Mouse (Mus musculus): Measurements from ENCODE around the gene Igf1r. TPM values are rescaled to one million over a fixed set of nuclear protein-coding genes. Genes with fewer than 3 reads are reported as not detected.

Gene Igf1r
- polyA plus RNA-seq, 1 experiment from 2014 or later = 9.6 TPM

- peaks cover 38% of the 10 kb centered on the region for H3K36me3 ChIP-seq
- 42% methylated on average over 13 of the region's 13 CpGs for WGBS (ENCODE audit: insufficient replicate concordance)
- H3K9ac ChIP-seq = peak overlapping the region; percentile 41
- ATAC-seq = peak; percentile 91
- H3K4me1 ChIP-seq = peaks cover 72% of the 10 kb centered on the region
- peaks cover 9% of the 10 kb centered on the region for H3K9me3 ChIP-seq (replicated peaks)
- 0 out of 2 replicates have a peak overlapping the region, but pooled peaks have one; percentile 1 for H3K4me3 ChIP-seq
- H3K27me3 ChIP-seq (replicated peaks) = no peaks in the 10 kb centered on the region
- H3K4me2 ChIP-seq = peak overlapping the region; percentile 59
- peak overlapping the region; percentile 91 for H3K27ac ChIP-seq
Observed at GRCm38 (mm10) chr7:68011385-68012122, 58.9 kb downstream of the Igf1r start.

GRCm38 (mm10) chr7:68012123-68012474, 59.5 kb downstream of the Igf1r start:
- Histone ChIP-seq H3K9me3 (replicated peaks) (peaks cover 9% of the 10 kb centered on the region), H3K4me3 (no peak overlapping the region), H3K9ac (peak overlapping the region; percentile 41), H3K27me3 (replicated peaks) (no peaks in the 10 kb centered on the region), H3K4me2 (peak overlapping the region; percentile 59), H3K4me1 (peaks cover 77% of the 10 kb centered on the region), H3K27ac (peak overlapping the region; percentile 91), H3K36me3 (peaks cover 38% of the 10 kb centered on the region)
- WGBS (ENCODE audit: insufficient replicate concordance) = 33% methylated on average over 6 of the region's 6 CpGs
- no peak for ATAC-seq

- Histone ChIP-seq H3K4me3 (no peak overlapping the region), H3K9me3 (replicated peaks) (peaks cover 9% of the 10 kb centered on the region), H3K27me3 (replicated peaks) (no peaks in the 10 kb centered on the region), H3K36me3 (peaks cover 16% of the 10 kb centered on the region), H3K4me2 (no peak overlapping the region), H3K4me1 (peaks cover 75% of the 10 kb centered on the region), H3K9ac (no peak overlapping the region), H3K27ac (no peak overlapping the region)
- ATAC-seq = no peak
- WGBS (ENCODE audit: insufficient replicate concordance) = 95% methylated on average over 3 of the region's 3 CpGs
Observed at GRCm38 (mm10) chr7:68014495-68014894, 61.9 kb downstream of the Igf1r start.

GRCm38 (mm10) chr7:68015404-68015803, 62.8 kb downstream of the Igf1r start:
- Histone ChIP-seq H3K9me3 (replicated peaks) (peaks cover 9% of the 10 kb centered on the region), H3K27me3 (replicated peaks) (no peaks in the 10 kb centered on the region), H3K4me2 (no peak overlapping the region), H3K4me3 (no peak overlapping the region), H3K36me3 (peaks cover 18% of the 10 kb centered on the region), H3K9ac (no peak overlapping the region), H3K27ac (no peak overlapping the region), H3K4me1 (peaks cover 68% of the 10 kb centered on the region)
- 89% methylated on average over 3 of the region's 3 CpGs for WGBS (ENCODE audit: insufficient replicate concordance)
- ATAC-seq = no peak

GRCm38 (mm10) chr7:68018038-68018437, 65.4 kb downstream of the Igf1r start:
- Histone ChIP-seq H3K27me3 (replicated peaks) (no peaks in the 10 kb centered on the region), H3K4me1 (peaks cover 61% of the 10 kb centered on the region), H3K4me3 (no peak overlapping the region), H3K9me3 (replicated peaks) (peaks cover 9% of the 10 kb centered on the region), H3K4me2 (peak overlapping the region; percentile 12; the same call in 1 of the 2 replicates), H3K36me3 (peaks cover 18% of the 10 kb centered on the region), H3K27ac (no peak overlapping the region), H3K9ac (no peak overlapping the region; the same call in 1 of the 2 replicates)
- ATAC-seq = peak; percentile 65; the same call in 1 of the 2 replicates
- 8% methylated on average over 4 of the region's 4 CpGs for WGBS (ENCODE audit: insufficient replicate concordance)

GRCm38 (mm10) chr7:68020556-68020955, 67.9 kb downstream of the Igf1r start:
- peaks cover 7% of the 10 kb centered on the region for H3K9me3 ChIP-seq (replicated peaks)
- H3K27me3 ChIP-seq (replicated peaks) = no peaks in the 10 kb centered on the region
- no peak overlapping the region for H3K4me3 ChIP-seq
- no peak overlapping the region for H3K9ac ChIP-seq
- H3K4me1 ChIP-seq = peaks cover 59% of the 10 kb centered on the region
- H3K36me3 ChIP-seq = peaks cover 11% of the 10 kb centered on the region
- no peak for ATAC-seq
- no peak overlapping the region for H3K27ac ChIP-seq
- 72% methylated on average over 2 of the region's 2 CpGs for whole genome bisulfite sequencing (ENCODE audit: insufficient replicate concordance)
- H3K4me2 ChIP-seq = no peak overlapping the region

GRCm38 (mm10) chr7:68021741-68022140, 69.1 kb downstream of the Igf1r start:
- peaks cover 4% of the 10 kb centered on the region; the same call in 1 of the 2 replicates for H3K36me3 ChIP-seq
- no peak for ATAC-seq
- no peak overlapping the region for H3K27ac ChIP-seq
- WGBS (ENCODE audit: insufficient replicate concordance) = 61% methylated on average over 2 of the region's 2 CpGs
- no peaks in the 10 kb centered on the region for H3K9me3 ChIP-seq (replicated peaks)
- no peak overlapping the region for H3K4me3 ChIP-seq
- no peak overlapping the region for H3K4me2 ChIP-seq
- H3K27me3 ChIP-seq (replicated peaks) = no peaks in the 10 kb centered on the region
- H3K9ac ChIP-seq = no peak overlapping the region
- peaks cover 60% of the 10 kb centered on the region for H3K4me1 ChIP-seq

- Histone ChIP-seq H3K4me3 (no peak overlapping the region), H3K4me1 (peaks cover 60% of the 10 kb centered on the region), H3K36me3 (peaks cover 4% of the 10 kb centered on the region; the same call in 1 of the 2 replicates), H3K9ac (no peak overlapping the region), H3K4me2 (no peak overlapping the region), H3K27me3 (replicated peaks) (no peaks in the 10 kb centered on the region), H3K9me3 (replicated peaks) (no peaks in the 10 kb centered on the region), H3K27ac (no peak overlapping the region)
- ATAC-seq = no peak
- WGBS (ENCODE audit: insufficient replicate concordance) = 75% methylated on average over 6 of the region's 6 CpGs
Observed at GRCm38 (mm10) chr7:68022188-68022587, 69.6 kb downstream of the Igf1r start.

GRCm38 (mm10) chr7:68023882-68024281, 71.3 kb downstream of the Igf1r start:
- H3K27me3 ChIP-seq (replicated peaks) = no peaks in the 10 kb centered on the region
- no peak overlapping the region for H3K4me2 ChIP-seq
- H3K9ac ChIP-seq = no peak overlapping the region
- no peak overlapping the region for H3K27ac ChIP-seq
- no peak for ATAC-seq
- peaks cover 4% of the 10 kb centered on the region; the same call in 1 of the 2 replicates for H3K36me3 ChIP-seq
- no peak overlapping the region for H3K4me3 ChIP-seq
- no peaks in the 10 kb centered on the region for H3K9me3 ChIP-seq (replicated peaks)
- H3K4me1 ChIP-seq = peaks cover 60% of the 10 kb centered on the region
- 94% methylated on average over 4 of the region's 4 CpGs for WGBS (ENCODE audit: insufficient replicate concordance)

GRCm38 (mm10) chr7:68024625-68025024, 72.0 kb downstream of the Igf1r start:
- WGBS (ENCODE audit: insufficient replicate concordance) = 81% methylated on average over 4 of the region's 4 CpGs
- H3K4me1 ChIP-seq = peaks cover 66% of the 10 kb centered on the region

GRCm38 (mm10) chr7:68025396-68025795, 72.8 kb downstream of the Igf1r start:
- Histone ChIP-seq H3K9ac (no peak overlapping the region), H3K27ac (no peak overlapping the region), H3K36me3 (no peaks in the 10 kb centered on the region; the same call in 1 of the 2 replicates), H3K4me3 (no peak overlapping the region), H3K9me3 (replicated peaks) (no peaks in the 10 kb centered on the region), H3K27me3 (replicated peaks) (no peaks in the 10 kb centered on the region), H3K4me1 (peaks cover 68% of the 10 kb centered on the region), H3K4me2 (no peak overlapping the region)
- WGBS (ENCODE audit: insufficient replicate concordance) = 85% methylated on average over 3 of the region's 3 CpGs
- ATAC-seq = no peak

More at GRCm38 (mm10) chr7:68024625-68025024, 72.0 kb downstream of the Igf1r start:
- H3K4me2 ChIP-seq = no peak overlapping the region
- no peak overlapping the region for H3K4me3 ChIP-seq
- no peaks in the 10 kb centered on the region for H3K27me3 ChIP-seq (replicated peaks)
- H3K9ac ChIP-seq = no peak overlapping the region
- H3K36me3 ChIP-seq = peaks cover 1% of the 10 kb centered on the region; the same call in 1 of the 2 replicates
- H3K9me3 ChIP-seq (replicated peaks) = no peaks in the 10 kb centered on the region
- ATAC-seq = no peak
- H3K27ac ChIP-seq = no peak overlapping the region

- ATAC-seq = no peak
- 80% methylated on average over 9 of the region's 9 CpGs for WGBS (ENCODE audit: insufficient replicate concordance)
Observed at GRCm38 (mm10) chr7:68026076-68026475, 73.4 kb downstream of the Igf1r start.

More at GRCm38 (mm10) chr7:68026076-68026475, 73.4 kb downstream of the Igf1r start:
- H3K27me3 ChIP-seq (replicated peaks) = no peaks in the 10 kb centered on the region
- no peak overlapping the region for H3K4me2 ChIP-seq
- no peaks in the 10 kb centered on the region for H3K9me3 ChIP-seq (replicated peaks)
- H3K9ac ChIP-seq = no peak overlapping the region
- no peaks in the 10 kb centered on the region; the same call in 1 of the 2 replicates for H3K36me3 ChIP-seq
- H3K27ac ChIP-seq = no peak overlapping the region
- H3K4me3 ChIP-seq = no peak overlapping the region
- peaks cover 65% of the 10 kb centered on the region for H3K4me1 ChIP-seq

All from liver, embryonic 12.5 days (tissue).